8 mouse cellular contexts compared by ENCODE assay signal in genomic region chr4:53440010-53440815, GRCm38 (mm10). TPM values are rescaled to one million over a fixed set of nuclear protein-coding genes. Genes with fewer than 3 reads are reported as not detected.
A peak's percentile ranks its signal among the peaks of the same experiment; 100 is the strongest.
DNase-seq lines count a peak whose midpoint lies in the region; ATAC-seq and TF ChIP-seq lines count a peak whose summit lies in the region.

Gene Slc44a1 (plus strand): TSS chr4:53440413.

- H3K9me3 ChIP-seq in heart, embryonic 12.5 days (replicated peaks), result no peaks in the 10 kb centered on the region
- H3K9me3 ChIP-seq in kidney, postnatal 0 days (replicated peaks; ENCODE audit: low read length), result no peaks in the 10 kb centered on the region
- no peaks in the 10 kb centered on the region for H3K9me3 ChIP-seq in liver, embryonic 13.5 days (replicated peaks)
- no peaks in the 10 kb centered on the region for H3K9me3 ChIP-seq in stomach, embryonic 15.5 days

- peak; percentile 54 for DNase-seq in CD8-positive naive resting alpha-beta T cell, adult 2 months (ENCODE audit: low read depth in 2 of 2, low spot score in 2 of 2)
- DNase-seq in kidney, postnatal 0 days (ENCODE audit: low spot score), result peak; percentile 97
- peak; percentile 60 for DNase-seq in liver, embryonic 13.5 days
- DNase-seq in neural tube, embryonic 10.5 days (ENCODE audit: extremely low spot score, low spot score), result peak; percentile 88

- peaks cover 9% of the 10 kb centered on the region; the same call in 1 of the 2 replicates for H3K4me1 ChIP-seq in brown adipose tissue, adult 24 weeks (ENCODE audit: control insufficient read depth, insufficient read depth, insufficient read length, low read length)
- H3K4me1 ChIP-seq in heart, embryonic 12.5 days (replicated peaks), result peaks cover 24% of the 10 kb centered on the region
- H3K4me1 ChIP-seq in kidney, postnatal 0 days (replicated peaks; ENCODE audit: insufficient read depth, low read length), result peaks cover 13% of the 10 kb centered on the region
- peaks cover 43% of the 10 kb centered on the region for H3K4me1 ChIP-seq in liver, embryonic 13.5 days (replicated peaks)
- H3K4me1 ChIP-seq in stomach, embryonic 15.5 days, result peaks cover 8% of the 10 kb centered on the region; the same call in 1 of the 2 replicates

- ATAC-seq in erythroid progenitor cell, adult 5-6 weeks (replicated peaks; ENCODE audit: low FRiP score, poor library complexity, severe bottlenecking), result peak; percentile 83
- ATAC-seq in heart, embryonic 12.5 days (ENCODE audit: insufficient number of reproducible peaks, low FRiP score), result peak; percentile 95
- ATAC-seq in kidney, postnatal 0 days (replicated peaks; ENCODE audit: low FRiP score, low read depth), result peak; percentile 97
- ATAC-seq in liver, embryonic 13.5 days (ENCODE audit: low read depth), result peak; percentile 92
- ATAC-seq in stomach, embryonic 15.5 days (ENCODE audit: insufficient read depth, low FRiP score, low read depth), result peak; percentile 97

- no peaks in the 10 kb centered on the region for H3K27me3 ChIP-seq in heart, embryonic 12.5 days (replicated peaks)
- H3K27me3 ChIP-seq in kidney, postnatal 0 days (ENCODE audit: insufficient read depth, low read length), result no peaks in the 10 kb centered on the region
- H3K27me3 ChIP-seq in liver, embryonic 13.5 days, result peaks cover 39% of the 10 kb centered on the region
- H3K27me3 ChIP-seq in stomach, embryonic 15.5 days (replicated peaks), result no peaks in the 10 kb centered on the region

- H3K9ac ChIP-seq in heart, embryonic 12.5 days, result peak within 1 kb of the TSS; percentile 87
- H3K9ac ChIP-seq in kidney, postnatal 0 days (ENCODE audit: low read depth, low read length), result peak within 1 kb of the TSS; percentile 81
- peak within 1 kb of the TSS; percentile 86 for H3K9ac ChIP-seq in liver, embryonic 13.5 days
- H3K9ac ChIP-seq in stomach, embryonic 15.5 days, result peak within 1 kb of the TSS; percentile 80

- peak within 1 kb of the TSS; percentile 99 for H3K4me3 ChIP-seq in brown adipose tissue, adult 24 weeks (ENCODE audit: insufficient read depth, low read depth, low read length)
- peak within 1 kb of the TSS; percentile 72 for H3K4me3 ChIP-seq in heart, embryonic 12.5 days
- H3K4me3 ChIP-seq in kidney, postnatal 0 days (replicated peaks; ENCODE audit: low read depth, low read length), result peak within 1 kb of the TSS; percentile 74
- peak within 1 kb of the TSS; percentile 76 for H3K4me3 ChIP-seq in liver, embryonic 13.5 days (replicated peaks)
- peak within 1 kb of the TSS; percentile 89 for H3K4me3 ChIP-seq in stomach, embryonic 15.5 days (replicated peaks)

- TF ChIP-seq CTCF in kidney, postnatal 0 days (IDR thresholded peaks at IDR 0.05; ENCODE audit: low read depth), result no peak

- H3K27ac ChIP-seq in brown adipose tissue, adult 24 weeks (replicated peaks; ENCODE audit: low read depth, low read length), result peak within 1 kb of the TSS; percentile 93
- peak within 1 kb of the TSS; percentile 81 for H3K27ac ChIP-seq in heart, embryonic 12.5 days (ENCODE audit: poor library complexity, severe bottlenecking)
- H3K27ac ChIP-seq in kidney, postnatal 0 days, result peak within 1 kb of the TSS; percentile 81
- H3K27ac ChIP-seq in liver, embryonic 13.5 days, result peak within 1 kb of the TSS; percentile 77
- peak within 1 kb of the TSS; percentile 92 for H3K27ac ChIP-seq in stomach, embryonic 15.5 days

- under 1% methylated on average over 94 of the region's 122 CpGs for WGBS in heart, embryonic 12.5 days
- under 1% methylated on average over 71 of the region's 122 CpGs for WGBS in kidney, postnatal 0 days
- under 1% methylated on average over 107 of the region's 122 CpGs for WGBS in liver, embryonic 13.5 days (ENCODE audit: insufficient replicate concordance)
- WGBS in stomach, embryonic 15.5 days, result 0% methylated on average over 51 of the region's 122 CpGs

- no peaks in the 10 kb centered on the region for H3K36me3 ChIP-seq in heart, embryonic 12.5 days
- H3K36me3 ChIP-seq in kidney, postnatal 0 days (ENCODE audit: insufficient read depth, low read length), result no peaks in the 10 kb centered on the region
- H3K36me3 ChIP-seq in liver, embryonic 13.5 days, result no peaks in the 10 kb centered on the region
- H3K36me3 ChIP-seq in stomach, embryonic 15.5 days, result no peaks in the 10 kb centered on the region

- peak within 1 kb of the TSS; percentile 91 for H3K4me2 ChIP-seq in heart, embryonic 12.5 days
- peak within 1 kb of the TSS; percentile 85 for H3K4me2 ChIP-seq in kidney, postnatal 0 days (ENCODE audit: low read length)
- H3K4me2 ChIP-seq in liver, embryonic 13.5 days, result peak within 1 kb of the TSS; percentile 94
- H3K4me2 ChIP-seq in stomach, embryonic 15.5 days, result peak within 1 kb of the TSS; percentile 94

RNA-seq across cellular contexts. Expression of gene Slc44a1, which starts in this region (rescaled TPM):
- polyA plus RNA-seq in brown adipose tissue, adult 24 weeks (2012; ENCODE audit: insufficient read depth, insufficient read length, missing spikeins), result 30.5 and 32.8 TPM in 2 replicates
- total RNA-seq in erythroid progenitor cell, adult 5-6 weeks (2015; ENCODE audit: low replicate concordance), result 18.4 and 27.2 TPM in 2 replicates
- 21.6 and 27.0 TPM in 2 replicates for total RNA-seq in erythroid progenitor cell, adult 5-6 weeks (2017; ENCODE audit: low replicate concordance)
- polyA plus RNA-seq in heart, embryonic 12.5 days (2016; fragmentation: Nextera tagmentation; extraction: Ambion mirVana), result 28.7 and 30.2 TPM in 2 replicates
- polyA plus RNA-seq in kidney, postnatal 0 days (2015; fragmentation: Nextera tagmentation; extraction: Ambion mirVana), result 43.4 and 44.1 TPM in 2 replicates
- 8.9 and 10.6 TPM in 2 replicates for polyA plus RNA-seq in liver, embryonic 13.5 days (2015; fragmentation: Nextera tagmentation; extraction: Ambion mirVana)
- polyA plus RNA-seq in stomach, embryonic 15.5 days (2015; fragmentation: Nextera tagmentation; extraction: Ambion mirVana), result 48.1 and 49.6 TPM in 2 replicates

Comparison
In these comparisons a context has a peak if more than half of its experiments do, and no peak if none do; other contexts are left out.
1. Peak in every context shown above with its lines: DNase-seq, ATAC-seq, H3K4me3 ChIP-seq and H3K27ac ChIP-seq.